Mouse (Mus musculus) adrenal gland, adult (tissue): ENCODE data around the gene Atxn7l1.
A peak's percentile ranks its signal among the peaks of the same experiment; 100 is the strongest.

ENCODE experiments used
- DNase-seq, 2 experiments: peaks; one replicate each; pipeline ENCODE4 v3.0.0; 2022 to 2023; ENCODE audit warnings: low spot score in 1 of 2; ENCODE audit not compliant: inconsistent age in 2 of 2

Atxn7l1 gene

GRCm38 (mm10) chr12:33314924-33315643, 167.6 kb downstream of the Atxn7l1 start:
- DNase-seq, result peak in 1 of 2 experiments; percentile 29

GRCm38 (mm10) chr12:33315804-33316203, 168.3 kb downstream of the Atxn7l1 start:
- DNase-seq, result no peak

DNA sequence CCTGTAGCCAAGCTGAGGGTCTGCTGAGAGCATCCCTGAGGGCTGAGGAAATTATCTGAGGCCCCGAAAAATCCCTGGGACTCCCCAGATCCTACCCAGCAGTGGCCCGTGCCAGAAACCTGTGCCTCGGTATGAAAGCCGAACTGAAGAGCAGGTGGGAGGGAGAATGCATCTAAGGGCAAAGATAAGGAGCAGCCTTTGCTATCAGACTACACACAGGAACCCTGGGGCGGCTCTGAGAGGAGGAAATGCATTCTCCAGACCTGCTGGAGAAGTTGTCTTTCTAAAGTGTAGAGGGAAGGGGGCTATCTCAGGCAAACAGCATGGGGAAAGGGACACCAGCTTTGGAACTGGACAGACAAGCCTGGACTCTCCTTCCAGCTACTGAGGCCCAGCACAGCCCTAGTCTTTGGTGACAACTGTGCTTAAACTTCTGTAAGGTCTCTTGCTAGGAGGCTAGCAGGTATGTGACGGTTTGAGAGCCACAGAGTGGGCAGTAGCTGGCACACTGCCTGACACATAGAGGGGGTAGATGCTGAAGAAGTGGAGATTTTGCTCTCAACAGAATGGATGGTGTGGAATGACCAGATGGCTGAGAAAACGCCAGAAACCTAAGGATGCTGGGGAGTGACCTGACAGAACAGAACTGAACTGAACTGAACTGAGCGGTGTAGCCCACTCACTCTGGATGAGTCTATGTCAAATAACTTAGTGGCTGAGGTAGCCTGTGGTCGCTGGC, 170.5 kb downstream of the Atxn7l1 start:
- DNase-seq, result no peak

- no peak for DNase-seq
Measured at GRCm38 (mm10) chr12:33322547-33322946, 175.1 kb downstream of the Atxn7l1 start.

DNA sequence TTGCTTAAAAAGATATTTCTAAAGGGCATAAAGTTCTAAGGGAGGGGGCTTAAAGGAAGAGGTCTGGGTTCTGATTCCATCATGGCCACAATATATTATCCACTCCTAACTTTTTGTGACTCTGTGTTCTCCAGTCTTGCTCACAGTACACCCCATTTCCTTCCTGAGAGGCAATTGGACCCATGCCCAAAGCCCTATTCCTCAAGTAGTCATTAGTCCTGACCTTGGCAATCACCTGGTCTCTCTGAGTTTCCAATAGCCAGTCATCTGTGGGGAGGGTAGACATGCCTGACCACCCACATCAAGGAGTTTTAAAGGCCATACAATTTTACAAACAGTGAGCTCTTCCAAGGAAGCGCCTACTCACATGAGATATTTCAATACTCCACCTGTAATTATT, 176.3 kb downstream of the Atxn7l1 start:
- DNase-seq, result no peak

- DNase-seq, result no peak
Measured at GRCm38 (mm10) chr12:33325424-33325823, 177.9 kb downstream of the Atxn7l1 start.

DNA sequence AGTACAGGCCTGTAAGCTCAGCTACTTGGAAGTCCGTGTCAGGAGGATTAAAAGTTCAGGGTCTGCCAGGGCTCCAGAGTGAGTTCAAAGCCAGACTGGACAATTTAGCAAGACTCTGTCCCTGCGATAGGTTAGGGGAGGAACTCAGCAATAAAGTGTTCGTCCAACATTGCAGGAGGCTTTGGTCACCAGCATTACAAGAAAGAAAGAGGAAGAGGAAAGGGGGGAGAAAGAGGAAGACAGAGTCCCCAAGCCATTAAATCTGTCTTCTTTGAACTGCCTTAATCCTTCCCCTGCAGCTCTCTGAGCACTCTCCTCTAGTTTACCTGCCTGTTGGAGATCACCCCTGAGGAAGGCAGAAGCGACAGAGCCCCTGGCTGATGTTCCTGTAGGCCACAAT, 184.6 kb downstream of the Atxn7l1 start:
- no peak for DNase-seq

DNA sequence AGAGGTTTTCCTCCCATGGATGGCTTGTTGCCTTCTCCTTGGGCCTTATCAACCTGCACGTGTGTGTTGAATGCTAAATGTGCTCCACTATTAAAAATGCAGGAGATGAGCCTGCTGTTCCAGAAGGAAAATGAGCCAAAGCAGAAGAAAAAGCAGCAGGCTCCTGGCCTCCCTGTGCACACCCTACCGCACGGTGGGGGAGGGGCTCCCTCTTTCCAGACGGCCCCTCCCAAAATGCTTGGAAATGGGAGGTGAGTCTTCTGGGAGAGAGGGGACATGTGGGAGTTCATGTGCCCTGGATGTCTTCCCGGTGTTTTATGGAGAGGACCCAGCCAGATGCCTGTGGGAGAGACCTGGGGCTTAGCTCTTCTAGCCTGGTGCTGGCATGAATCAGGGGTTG, 185.3 kb downstream of the Atxn7l1 start:
- DNase-seq, result no peak

- peak; percentile 89 to 96 for DNase-seq
Measured at GRCm38 (mm10) chr12:33333914-33334313, 186.4 kb downstream of the Atxn7l1 start.

DNA sequence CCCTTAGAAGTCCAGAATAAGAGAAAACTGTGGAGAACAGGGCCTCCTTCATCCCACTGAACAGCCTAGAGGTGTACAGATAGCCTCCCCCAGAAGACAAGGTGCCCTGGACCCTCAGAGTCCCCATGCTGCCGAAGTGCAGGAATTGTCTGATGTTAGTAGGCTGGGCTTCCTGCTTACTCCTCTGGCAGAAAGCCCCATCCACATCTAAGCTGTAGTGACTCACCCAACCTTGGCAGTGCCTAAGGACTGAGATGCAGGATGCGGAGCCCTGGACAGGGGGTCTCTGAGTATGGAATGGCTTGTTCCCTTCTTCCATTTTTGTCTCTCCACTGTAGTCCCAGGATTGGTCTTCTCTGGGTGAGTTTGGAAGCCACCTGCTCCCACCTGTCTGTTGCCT, 187.0 kb downstream of the Atxn7l1 start:
- peak; percentile 59 to 80 for DNase-seq

DNA sequence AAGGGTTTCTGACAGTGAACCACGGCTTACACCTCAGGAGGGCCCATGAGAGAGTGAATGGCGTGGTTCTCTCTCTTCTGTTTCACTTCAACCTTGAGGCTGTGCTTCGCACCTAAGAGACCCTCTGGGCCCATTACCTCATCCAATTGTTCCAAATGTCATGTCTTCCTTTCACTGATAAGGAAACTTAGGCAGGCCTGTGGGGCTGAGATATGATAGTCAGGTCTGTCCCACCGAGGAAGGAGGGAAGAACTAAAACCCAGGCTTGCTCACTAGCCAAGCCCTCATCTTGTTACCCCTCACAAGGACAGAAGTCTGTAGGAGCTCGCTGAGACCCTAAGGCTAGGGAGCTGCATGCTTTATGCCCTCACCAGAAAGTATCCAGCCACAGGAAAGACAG, 187.5 kb downstream of the Atxn7l1 start:
- DNase-seq, result no peak

- DNase-seq, result no peak
Measured at GRCm38 (mm10) chr12:33335410-33335809, 187.9 kb downstream of the Atxn7l1 start.

DNA sequence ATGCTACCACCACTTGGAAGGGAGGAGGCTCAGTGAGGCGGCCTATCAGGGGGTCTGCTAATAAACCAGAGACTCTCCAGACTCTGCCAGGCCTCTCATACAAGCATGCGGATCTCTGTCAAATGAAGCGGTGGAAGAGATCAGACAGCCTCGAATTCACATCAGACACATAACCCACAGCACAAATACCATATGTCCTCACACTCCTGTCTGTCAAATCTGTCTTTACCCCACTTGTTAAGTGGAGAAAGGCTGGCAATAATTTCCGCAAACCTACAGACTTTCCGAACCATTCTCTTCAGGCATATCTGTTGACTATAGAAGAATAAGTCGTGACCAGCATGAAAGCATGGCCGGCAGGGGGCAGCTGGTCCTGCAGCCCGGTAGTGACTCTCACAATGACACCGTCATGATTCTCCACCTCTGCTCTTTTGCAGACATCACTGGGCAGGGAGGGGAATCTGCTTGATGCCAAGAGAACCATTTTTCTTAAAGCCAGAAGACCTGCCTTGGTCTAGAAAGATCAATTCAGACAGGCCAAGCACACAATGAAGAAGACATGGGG, 189.2 kb downstream of the Atxn7l1 start:
- DNase-seq, result peak in 1 of 2 experiments; percentile 38

- no peak for DNase-seq
Measured at GRCm38 (mm10) chr12:33337289-33337688, 189.8 kb downstream of the Atxn7l1 start.

DNA sequence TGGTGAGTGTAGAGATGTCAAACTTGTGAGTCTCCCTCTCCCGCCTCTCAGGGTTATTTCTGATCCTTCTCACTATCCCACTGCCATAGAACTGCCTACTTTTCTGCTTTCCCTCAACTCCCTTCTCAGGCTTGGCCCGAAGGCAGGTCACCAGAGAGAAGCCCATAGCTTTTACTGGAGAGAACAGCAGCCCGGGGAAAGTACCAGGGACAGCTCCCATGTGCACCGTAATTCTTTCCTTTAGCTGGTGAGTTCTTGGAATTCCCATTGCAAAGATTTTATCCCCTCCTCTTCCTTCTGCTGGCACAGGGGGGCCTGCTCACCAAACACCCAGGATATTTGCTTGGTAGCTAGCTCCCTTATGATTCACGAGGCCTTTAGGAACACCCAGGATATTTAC, 190.7 kb downstream of the Atxn7l1 start:
- no peak for DNase-seq

DNA sequence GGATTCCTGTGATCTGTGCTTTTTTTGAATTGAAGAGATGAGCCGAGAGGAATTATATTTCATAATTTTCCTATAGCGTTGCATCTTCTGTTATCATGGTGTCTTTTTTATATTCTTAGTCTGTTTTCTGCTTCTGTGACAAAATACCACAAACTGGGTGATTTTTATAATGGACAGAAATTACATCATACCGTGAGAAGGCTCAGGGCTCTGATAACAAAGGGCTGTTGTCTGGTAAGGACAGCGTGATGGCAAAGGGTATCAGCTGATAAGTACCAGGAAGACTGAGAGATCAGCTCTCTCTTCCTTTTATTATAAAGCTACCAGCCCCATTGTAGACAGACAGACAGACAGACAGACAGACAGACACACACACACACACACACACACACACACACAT, 192.3 kb downstream of the Atxn7l1 start:
- DNase-seq, result no peak

GRCm38 (mm10) chr12:33340698-33341097, 193.2 kb downstream of the Atxn7l1 start:
- DNase-seq, result no peak

DNA sequence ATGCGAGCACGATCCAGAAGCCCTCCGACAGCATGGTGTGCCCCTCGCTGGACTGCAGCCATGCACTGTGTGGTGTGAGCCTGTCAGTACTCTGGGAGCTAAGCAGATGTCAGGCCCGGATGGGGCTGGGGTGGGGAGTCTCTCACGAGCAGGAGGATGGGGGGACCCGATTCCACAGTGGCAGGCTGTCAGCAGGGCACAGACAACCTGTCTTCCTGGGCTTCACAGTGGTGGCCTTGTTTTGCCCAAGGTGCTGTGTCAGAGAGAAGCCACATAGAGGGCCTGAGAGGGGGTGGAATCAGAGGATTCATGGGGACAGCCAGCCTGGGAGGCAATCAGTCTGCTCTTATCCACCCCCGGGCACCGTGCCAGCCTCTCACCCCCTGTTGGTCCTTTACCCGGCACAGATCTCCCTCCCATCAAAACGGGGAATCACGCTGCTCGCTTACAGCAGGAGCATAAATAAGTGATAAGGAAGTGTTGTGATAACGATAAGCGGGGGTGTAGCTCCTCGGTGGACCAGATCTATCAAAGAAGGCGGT, 193.9 kb downstream of the Atxn7l1 start:
- peak; percentile 24 to 45 for DNase-seq

GRCm38 (mm10) chr12:33344970-33345772, 197.7 kb downstream of the Atxn7l1 start:
- DNase-seq, result no peak

- no peak for DNase-seq
Measured at GRCm38 (mm10) chr12:33345773-33346435, 198.4 kb downstream of the Atxn7l1 start.

DNA sequence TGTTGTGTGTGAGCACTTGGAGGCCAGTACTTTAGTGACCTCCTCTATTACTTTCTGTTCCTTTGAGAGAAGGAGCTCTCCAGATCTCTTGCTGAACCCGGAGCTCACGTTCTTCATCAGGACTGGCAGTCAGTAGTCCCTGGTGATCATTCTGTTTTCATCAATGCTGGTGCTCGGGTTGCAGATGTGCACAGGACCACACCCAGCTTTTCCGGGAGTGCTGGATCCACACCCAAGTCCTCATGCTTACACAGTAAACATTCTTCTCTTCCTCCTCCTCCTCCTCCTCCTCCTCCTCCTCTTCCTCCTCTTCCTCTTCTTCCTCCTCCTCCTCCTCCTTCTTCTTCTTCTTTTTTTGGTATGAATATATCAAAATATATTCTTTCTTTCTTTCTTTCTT, 205.2 kb downstream of the Atxn7l1 start:
- DNase-seq, result no peak
